Mouse (Mus musculus) spleen, postnatal 10 days (tissue): ENCODE data around the gene Rpl9-ps6.

Experiments
- DNase-seq, 2 experiments: peaks; one replicate each; pipeline ENCODE4 v3.0.0; 2021 to 2022; ENCODE audit warnings: low spot score in 2 of 2

Rpl9-ps6 gene

DNA sequence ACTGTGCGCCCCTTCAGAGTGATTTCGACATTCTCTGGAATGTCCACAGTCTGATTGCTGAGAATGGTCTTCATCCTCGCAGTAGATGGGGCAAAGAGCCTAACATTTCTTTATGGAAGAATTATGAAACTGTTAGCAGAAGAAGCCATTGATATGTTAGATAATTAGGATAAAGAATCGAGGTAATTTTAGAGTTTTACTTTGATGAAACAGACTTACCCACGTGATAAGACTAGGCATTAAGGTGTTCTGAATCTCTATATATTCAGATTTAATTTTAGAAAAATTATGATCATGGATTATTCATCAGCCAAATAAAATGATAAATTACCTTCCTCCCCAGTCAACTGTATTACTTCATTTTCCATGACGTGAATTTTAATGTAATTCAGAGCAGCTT, at the start of gene Rpl9-ps6:
Rpl9-ps6 (minus strand) TSS at position 101 of the 400 bp plus-strand sequence.
- DNase-seq = no peak

DNA sequence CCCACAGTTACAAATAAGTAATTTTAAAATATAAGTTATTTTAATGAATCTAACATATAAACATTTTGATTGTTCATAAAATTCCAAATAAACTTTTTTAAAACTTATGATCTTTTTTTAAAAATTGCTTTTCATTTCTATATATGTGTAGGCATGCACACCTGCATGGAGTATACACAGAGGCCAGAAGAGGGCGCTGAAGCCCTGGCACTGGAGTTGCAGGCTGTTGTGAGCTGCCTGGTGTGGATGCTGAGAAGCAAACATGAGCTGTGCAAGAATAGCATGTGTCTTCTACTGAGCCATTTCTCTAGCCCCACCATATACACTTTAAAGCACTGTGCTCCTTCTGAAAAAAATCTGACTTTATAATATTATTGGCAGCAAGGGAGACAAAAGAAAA, 46.1 kb upstream of the Rpl9-ps6 start:
- peak in 1 of 2 experiments; percentile 37 for DNase-seq

DNA sequence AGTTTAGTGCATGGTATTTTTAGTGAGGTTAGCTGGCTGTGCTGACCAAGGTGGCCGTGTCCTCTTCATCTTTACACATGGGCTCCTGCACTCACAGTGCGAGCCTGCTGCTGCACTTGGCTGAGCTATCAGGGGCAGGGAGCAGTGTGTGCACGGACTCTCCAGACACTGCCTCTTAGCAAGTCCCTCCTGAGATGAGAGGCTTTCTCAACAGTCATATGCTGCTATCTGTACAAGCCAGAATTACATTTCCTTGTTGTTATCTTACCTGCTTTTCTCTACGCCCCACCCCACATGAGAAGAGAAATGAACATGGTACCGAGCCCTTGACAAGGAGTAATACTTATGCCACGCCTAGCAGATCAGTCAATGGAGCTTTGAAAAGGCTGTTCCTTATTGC, 44.6 kb upstream of the Rpl9-ps6 start:
- no peak for DNase-seq

DNA sequence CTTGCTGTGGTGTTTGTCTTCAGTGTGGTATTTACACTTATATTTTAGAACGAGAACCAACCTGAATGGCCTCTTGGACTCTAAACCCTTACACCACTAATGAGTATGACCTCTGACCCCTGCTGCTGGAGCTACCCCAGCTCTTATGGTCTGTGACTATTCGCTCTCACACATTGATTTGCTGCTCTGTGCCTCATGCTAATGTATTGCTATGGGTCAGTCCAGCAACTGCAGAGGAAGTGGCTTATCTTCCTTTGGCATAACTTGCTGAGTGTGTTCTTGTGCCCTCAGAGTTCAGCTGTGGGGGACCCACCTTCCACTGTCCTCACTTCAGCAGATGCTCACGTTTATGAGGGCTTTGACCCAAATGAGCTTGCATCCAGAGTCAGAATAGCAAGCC, 43.9 kb upstream of the Rpl9-ps6 start:
- DNase-seq = no peak

GRCm38 (mm10) chr19:32507526-32507925, 41.1 kb upstream of the Rpl9-ps6 start:
- no peak for DNase-seq

- no peak for DNase-seq
Observed at GRCm38 (mm10) chr19:32507100-32507499, 40.7 kb upstream of the Rpl9-ps6 start.

DNA sequence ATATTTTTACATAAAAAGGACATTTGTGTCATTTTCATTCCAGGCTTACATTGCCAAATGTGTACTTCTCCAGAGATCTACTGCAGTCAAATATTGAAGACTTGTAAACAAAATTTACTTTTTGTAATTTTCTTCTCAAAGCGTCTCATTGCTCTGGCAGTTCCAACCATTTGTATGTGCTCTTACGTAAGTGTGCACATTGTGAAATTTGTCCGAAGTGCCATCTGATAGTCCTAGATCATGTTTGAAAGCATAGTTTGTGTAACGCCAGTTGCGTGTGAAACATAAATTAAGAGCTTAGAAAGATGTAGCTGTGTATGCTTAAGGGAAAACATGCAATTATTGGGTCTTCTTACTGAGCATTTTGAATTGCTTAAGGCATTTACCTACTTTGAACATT, 40.1 kb upstream of the Rpl9-ps6 start:
- DNase-seq = no peak

DNA sequence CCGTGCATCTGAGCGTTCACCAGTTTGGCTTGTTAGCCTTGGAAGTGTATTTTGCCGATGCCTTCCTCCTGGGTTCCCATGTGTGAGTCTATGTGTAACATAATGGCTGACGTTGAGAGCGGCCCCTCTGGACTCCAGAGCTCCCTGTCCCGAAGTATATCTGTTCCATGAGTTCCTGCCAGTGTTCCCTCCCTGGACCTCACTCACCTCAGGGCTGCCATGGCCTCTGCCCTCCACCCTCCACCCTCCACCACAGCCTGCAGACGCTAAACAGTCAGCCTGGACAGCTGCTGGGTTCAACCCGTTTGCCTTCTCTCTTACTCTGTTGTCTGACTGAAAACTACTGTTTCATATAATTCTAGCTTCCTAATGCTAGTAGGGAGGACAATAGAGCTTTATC, 39.7 kb upstream of the Rpl9-ps6 start:
- no peak for DNase-seq

- DNase-seq = no peak
Observed at GRCm38 (mm10) chr19:32501414-32501813, 35.0 kb upstream of the Rpl9-ps6 start.

GRCm38 (mm10) chr19:32498002-32498401, 31.6 kb upstream of the Rpl9-ps6 start:
- DNase-seq = no peak

DNA sequence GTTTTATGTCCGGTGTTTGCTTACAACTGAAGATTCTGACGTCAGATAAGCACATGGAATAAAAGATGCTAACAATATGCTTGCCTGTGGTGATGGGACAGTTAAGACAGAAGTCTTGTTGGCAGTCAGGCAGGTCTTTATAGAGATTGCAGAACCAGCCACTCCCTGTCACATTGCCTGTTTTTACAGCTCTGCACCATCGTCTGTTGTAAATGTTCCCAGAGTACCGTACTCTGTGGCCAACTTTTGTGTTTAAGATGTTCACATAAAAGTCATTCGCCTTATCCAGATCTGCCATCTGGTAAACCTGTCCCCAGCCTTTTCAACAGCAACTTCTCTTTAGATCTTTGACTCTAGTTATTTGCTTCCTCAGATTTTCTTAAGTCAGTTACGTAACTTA, 31.0 kb upstream of the Rpl9-ps6 start:
- no peak for DNase-seq

DNA sequence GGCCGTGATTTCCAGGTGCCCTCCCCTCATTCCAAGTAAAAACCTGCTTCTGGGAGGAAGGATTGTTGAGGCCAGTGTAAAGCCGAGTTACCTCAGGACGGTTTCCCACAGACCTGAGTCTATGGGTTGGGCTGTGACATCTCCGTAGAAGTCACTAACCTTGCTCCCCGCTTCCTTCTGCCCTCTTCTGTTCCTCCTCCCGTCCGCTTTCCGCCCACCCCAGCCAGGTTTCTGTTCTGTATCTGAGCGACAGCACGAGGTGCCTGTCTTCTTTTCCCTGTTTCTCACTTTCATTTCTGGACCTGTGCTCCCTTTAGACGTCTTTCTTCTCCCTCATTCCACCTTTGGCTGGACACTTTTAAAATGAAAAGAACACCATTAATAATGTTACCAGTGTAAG, 28.7 kb upstream of the Rpl9-ps6 start:
- no peak for DNase-seq

- no peak for DNase-seq
Observed at GRCm38 (mm10) chr19:32494611-32495010, 28.2 kb upstream of the Rpl9-ps6 start.

DNA sequence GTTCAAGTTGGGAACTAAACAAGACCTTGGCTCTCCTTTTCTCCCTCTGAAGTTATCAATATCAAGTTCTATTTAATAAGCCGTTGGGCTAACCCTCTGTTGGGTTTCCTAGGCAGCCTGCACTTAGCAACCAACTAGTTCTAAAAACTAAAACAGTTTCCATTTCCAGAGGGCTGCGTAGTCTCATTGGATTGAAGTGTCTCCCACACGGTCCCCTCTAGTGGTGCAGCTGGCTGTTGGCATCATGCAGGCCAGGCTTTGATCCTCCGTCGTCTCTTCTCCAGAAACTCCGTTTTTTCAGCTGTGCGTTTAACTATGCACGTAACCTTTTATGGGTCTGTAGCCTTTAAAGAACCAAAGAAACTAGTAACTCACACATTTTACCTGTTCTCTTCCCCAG, 27.1 kb upstream of the Rpl9-ps6 start:
- DNase-seq = no peak

DNA sequence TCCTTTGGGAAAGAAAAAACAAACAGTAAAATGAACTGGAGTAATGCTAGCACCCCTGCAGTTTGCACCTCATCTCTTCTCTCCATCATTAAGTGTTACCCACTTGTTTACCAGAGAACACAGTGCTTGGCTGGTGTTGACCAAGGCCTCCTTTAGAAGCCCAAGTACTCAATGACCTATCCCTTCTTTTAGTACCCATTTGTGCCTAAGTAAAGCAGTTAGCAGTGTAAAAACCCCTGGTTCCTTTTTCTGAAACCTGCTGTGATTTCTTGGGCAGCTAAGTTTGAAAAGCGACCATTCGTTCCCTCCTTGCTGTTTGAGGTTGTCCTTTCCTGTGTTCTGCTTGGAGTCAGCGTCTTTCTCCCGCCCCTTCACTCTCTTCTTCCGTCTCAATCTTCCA, 26.6 kb upstream of the Rpl9-ps6 start:
- no peak for DNase-seq

- DNase-seq = no peak
Observed at GRCm38 (mm10) chr19:32492339-32492738, 26.0 kb upstream of the Rpl9-ps6 start.

- DNase-seq = no peak
Observed at GRCm38 (mm10) chr19:32490976-32491375, 24.6 kb upstream of the Rpl9-ps6 start.

GRCm38 (mm10) chr19:32489166-32489895, 23.0 kb upstream of the Rpl9-ps6 start:
- no peak for DNase-seq

GRCm38 (mm10) chr19:32487595-32488255, 21.3 kb upstream of the Rpl9-ps6 start:
- DNase-seq = no peak

GRCm38 (mm10) chr19:32486106-32486724, 19.8 kb upstream of the Rpl9-ps6 start:
- peak; percentile 85 to 86 for DNase-seq

- peak in 1 of 2 experiments; percentile 91 for DNase-seq
Observed at GRCm38 (mm10) chr19:32485681-32486105, 19.3 kb upstream of the Rpl9-ps6 start, which contains the start of gene Minpp1. Minpp1 (plus strand) TSS chr19:32485769.

DNA sequence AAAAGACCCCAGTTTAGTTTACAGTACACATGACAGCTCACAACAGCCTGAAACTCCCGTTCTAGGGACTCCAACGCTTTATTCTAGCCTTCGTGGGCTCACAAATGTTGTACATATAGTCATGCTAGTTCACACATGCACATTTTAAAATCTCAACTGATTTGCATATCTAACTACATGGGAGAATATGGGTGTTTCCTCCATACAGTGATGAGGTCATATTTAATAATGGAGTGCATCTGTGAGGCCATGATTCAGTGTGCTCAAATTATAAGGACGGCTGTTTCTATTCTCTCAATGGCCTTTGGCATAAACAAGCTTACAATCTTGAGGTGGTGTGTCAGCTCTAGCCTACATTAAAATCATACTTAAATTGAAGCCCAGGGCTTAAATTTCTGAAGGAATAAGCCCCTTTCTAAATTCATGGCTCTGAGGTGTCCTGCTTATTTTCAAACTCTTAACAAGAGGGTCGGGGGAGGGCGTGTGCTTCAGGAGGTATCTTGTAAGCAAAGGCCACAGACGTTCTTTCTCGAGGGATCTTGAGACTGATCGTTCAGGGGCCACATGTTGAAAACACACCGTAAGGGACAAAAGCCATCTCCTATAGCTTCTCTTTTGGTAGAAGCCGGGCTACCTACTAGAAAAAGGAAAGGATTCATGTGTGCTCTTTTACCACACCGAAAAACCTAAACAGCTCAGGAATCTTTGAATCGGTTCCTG, 18.7 kb upstream of the Rpl9-ps6 start:
- no peak for DNase-seq
